Mouse (Mus musculus) forebrain, embryonic 15.5 days (tissue): ENCODE data around the gene Cma2. TPM values are rescaled to one million over a fixed set of nuclear protein-coding genes. Genes with fewer than 3 reads are reported as not detected.

Experiments used
- ATAC-seq: fragments of 200-750 bp; cut with Nextera tagmentation; replicated peaks from 2 replicates; pipeline ENCODE4 v1.8.0; 2017; ENCODE audit warnings: mild to moderate bottlenecking, moderate TSS enrichment, moderate library complexity
- H3K27ac ChIP-seq: fragments of 300-500 bp; sonication (generic); replicated peaks from 2 replicates; pipeline ENCODE4 v1.5.1; 2015; ENCODE audit warnings: mild to moderate bottlenecking, inconsistent platforms
- H3K27me3 ChIP-seq: fragments of 300-500 bp; sonication (generic); 2 replicates; pipeline ENCODE4 v1.6.1; 2015; ENCODE audit warnings: inconsistent platforms
- H3K36me3 ChIP-seq: fragments of 300-500 bp; sonication (generic); 2 replicates; pipeline ENCODE4 v1.6.1; 2015; ENCODE audit warnings: mild to moderate bottlenecking, inconsistent platforms
- H3K4me1 ChIP-seq: fragments of 300-500 bp; sonication (generic); 2 replicates; pipeline ENCODE4 v1.6.1; 2015; ENCODE audit warnings: inconsistent platforms
- H3K4me2 ChIP-seq: fragments of 300-500 bp; sonication (generic); replicated peaks from 2 replicates; pipeline ENCODE4 v1.6.1; 2015; ENCODE audit warnings: mild to moderate bottlenecking, inconsistent platforms
- H3K4me3 ChIP-seq: fragments of 300-500 bp; sonication (generic); 2 replicates; pipeline ENCODE4 v1.5.1; 2015; ENCODE audit warnings: mild to moderate bottlenecking, inconsistent platforms
- H3K9ac ChIP-seq: fragments of 300-500 bp; sonication (generic); replicated peaks from 2 replicates; pipeline ENCODE4 v1.6.1; 2015; ENCODE audit warnings: mild to moderate bottlenecking, inconsistent platforms
- H3K9me3 ChIP-seq: fragments of 300-500 bp; sonication (generic); 2 replicates; pipeline ENCODE4 v1.6.1; 2016; ENCODE audit warnings: inconsistent platforms
- WGBS: fragments of 180-500 bp; shearing (Covaris S2); methylation state at CpG from one replicate; pipeline ENCODE4 v1.1.7; 2015; ENCODE audit warnings: mixed read lengths; 5-methylcytosine and 5-hydroxymethylcytosine counted together
- polyA plus RNA-seq: library from polyadenylated mRNA; unstranded; fragments of >200 nt; fragmentation: Nextera tagmentation; extraction: Ambion mirVana; gene quantifications from 2 replicates; pipeline ENCODE4 v1.2.1, GENCODE M21; 2015

The Cma2 gene
- polyA plus RNA-seq = not detected in 2 replicates

DNA sequence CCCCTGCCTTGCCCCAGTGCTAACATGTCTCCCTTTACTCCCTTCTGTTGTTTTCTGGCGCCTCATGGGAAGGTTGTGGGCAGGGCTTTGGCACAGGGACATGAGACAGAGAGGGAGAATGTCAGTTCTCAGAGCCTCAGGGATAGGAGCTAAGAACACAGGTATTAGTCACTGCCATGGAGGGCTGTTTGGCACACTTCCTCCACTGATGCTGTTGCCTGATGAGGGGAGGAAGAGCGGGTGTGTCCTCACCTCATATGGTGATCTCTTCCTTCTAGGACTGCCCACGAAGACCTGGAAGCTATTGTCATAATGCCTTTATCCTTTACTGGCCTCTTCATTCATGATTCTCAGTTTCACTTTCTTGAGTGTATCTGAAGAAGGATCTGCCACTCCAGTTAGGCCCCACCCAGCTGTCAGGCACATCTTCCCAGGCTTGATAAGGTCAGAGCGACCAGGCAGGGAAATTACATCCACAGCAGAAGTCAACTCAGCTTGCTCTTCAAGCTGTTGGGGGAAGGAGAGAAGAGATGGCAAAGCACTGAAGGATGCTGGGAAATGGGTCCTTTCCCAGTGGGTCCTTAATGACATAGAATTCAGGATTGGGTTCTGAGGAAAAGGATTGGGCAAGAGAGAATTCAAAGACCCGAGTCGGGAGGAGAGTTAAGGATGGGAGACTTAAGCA is at the start of gene Cma2:
Gene Cma2 (plus strand): TSS at position 635 of the 685 bp plus-strand sequence.
- Histone ChIP-seq H3K4me1 (no peaks in the 10 kb centered on the region), H3K27ac (no peak within 1 kb of the TSS), H3K27me3 (no peaks in the 10 kb centered on the region), H3K4me2 (no peak within 1 kb of the TSS), H3K9ac (no peak within 1 kb of the TSS), H3K9me3 (no peaks in the 10 kb centered on the region), H3K4me3 (no peak within 1 kb of the TSS), H3K36me3 (no peaks in the 10 kb centered on the region)
- 88% methylated on average over 6 of the region's 6 CpGs for WGBS
- ATAC-seq = no peak

DNA sequence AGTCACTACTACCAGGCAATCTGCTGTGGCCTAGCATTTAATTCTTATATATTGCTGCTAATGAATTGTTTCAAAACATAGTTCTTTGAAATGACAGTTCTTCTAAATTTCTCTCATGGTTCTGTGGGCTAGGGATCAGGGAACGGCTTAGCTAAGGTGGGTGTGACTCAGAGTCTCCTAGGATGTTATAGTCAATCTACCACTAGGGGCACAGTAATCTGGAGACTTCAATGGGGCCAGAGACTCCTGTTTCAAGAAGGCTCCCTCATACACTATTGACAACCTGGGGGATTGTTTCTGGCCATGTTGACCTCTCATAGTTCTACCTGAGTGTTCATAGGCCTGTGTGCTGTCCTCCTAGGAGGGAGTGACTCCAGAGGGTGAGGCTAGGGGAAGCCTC is 45.3 kb upstream of the Cma2 start:
- Histone ChIP-seq H3K4me1 (peaks cover 7% of the 10 kb centered on the region), H3K4me3 (no peak overlapping the region), H3K36me3 (no peaks in the 10 kb centered on the region), H3K4me2 (no peak overlapping the region), H3K9me3 (no peaks in the 10 kb centered on the region), H3K9ac (no peak overlapping the region), H3K27me3 (no peaks in the 10 kb centered on the region), H3K27ac (no peak overlapping the region)
- no peak for ATAC-seq
- WGBS = 42% methylated on average over 1 of the region's 1 CpGs

DNA sequence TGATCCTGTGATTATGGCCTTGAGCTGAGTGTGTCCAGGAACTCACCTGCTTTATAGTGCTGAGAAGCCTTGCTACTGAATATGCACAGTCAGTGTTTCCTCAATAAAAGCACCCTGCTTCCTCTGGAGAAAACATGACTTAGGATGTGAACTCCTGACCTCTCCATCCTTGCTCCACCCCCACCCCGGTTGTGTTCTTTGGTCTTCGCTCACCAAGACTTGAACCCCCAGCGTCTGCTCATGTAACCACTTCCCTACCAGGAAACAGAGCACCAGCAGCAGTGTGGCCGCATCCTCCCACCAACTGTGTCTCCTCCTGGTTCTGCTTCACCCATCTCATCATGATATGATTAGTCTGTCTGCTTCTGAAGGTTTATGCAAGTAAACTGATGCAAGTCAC is 37.4 kb upstream of the Cma2 start:
- Histone ChIP-seq H3K9me3 (no peaks in the 10 kb centered on the region), H3K4me3 (no peak overlapping the region), H3K27me3 (no peaks in the 10 kb centered on the region), H3K27ac (no peak overlapping the region), H3K9ac (no peak overlapping the region), H3K36me3 (no peaks in the 10 kb centered on the region), H3K4me1 (no peaks in the 10 kb centered on the region), H3K4me2 (no peak overlapping the region)
- 63% methylated on average over 4 of the region's 4 CpGs for WGBS
- no peak for ATAC-seq

DNA sequence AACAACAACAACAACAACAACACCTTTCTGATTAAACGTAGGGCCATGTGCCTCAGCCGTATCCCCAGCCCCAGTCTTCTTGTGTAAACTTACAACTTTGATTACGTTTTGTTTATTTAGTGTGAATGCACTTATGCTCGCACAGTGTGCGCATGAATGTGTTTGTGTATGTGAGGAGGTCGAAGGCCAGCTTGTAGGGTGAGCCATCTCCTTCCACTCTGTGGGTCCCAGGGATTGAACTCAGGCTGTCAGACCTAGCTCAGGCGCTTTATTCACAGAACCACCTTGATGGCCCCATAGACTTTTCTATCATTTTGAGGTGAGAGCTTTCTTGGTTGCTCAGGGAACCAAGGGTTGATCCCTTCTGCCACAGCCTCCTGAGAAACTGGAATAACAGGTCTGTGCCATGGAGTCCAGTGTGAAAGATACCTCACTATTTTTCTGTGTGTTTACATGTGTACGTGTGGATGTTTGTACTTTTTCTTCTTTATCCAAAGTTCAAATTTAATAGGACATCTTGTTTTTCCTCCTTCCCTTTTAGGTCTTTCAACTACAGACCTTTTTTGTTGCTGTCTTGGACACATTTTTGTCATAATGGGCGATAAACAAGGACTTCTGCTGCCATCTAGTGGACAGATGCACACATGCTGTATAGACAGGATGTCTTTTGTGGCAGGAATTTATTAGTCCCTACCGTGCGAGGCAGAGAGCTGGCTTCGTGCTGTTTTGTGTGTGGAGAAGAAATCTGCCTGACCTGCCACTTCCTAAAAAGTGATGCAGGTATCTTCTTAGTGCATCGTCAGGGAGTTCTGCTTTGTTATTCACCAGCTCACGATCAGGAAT is 32.3 kb upstream of the Cma2 start:
- no peaks in the 10 kb centered on the region for H3K9me3 ChIP-seq
- no peak overlapping the region for H3K4me3 ChIP-seq
- no peak overlapping the region for H3K27ac ChIP-seq
- H3K9ac ChIP-seq = 0 out of 2 replicates have a peak overlapping the region, but pooled peaks have one; percentile 1
- no peaks in the 10 kb centered on the region for H3K4me1 ChIP-seq
- H3K4me2 ChIP-seq = peak overlapping the region; percentile 12; the same call in 1 of the 2 replicates
- no peaks in the 10 kb centered on the region for H3K36me3 ChIP-seq
- no peaks in the 10 kb centered on the region for H3K27me3 ChIP-seq
- ATAC-seq = peak; percentile 85
- WGBS = 40% methylated on average over 14 of the region's 14 CpGs

DNA sequence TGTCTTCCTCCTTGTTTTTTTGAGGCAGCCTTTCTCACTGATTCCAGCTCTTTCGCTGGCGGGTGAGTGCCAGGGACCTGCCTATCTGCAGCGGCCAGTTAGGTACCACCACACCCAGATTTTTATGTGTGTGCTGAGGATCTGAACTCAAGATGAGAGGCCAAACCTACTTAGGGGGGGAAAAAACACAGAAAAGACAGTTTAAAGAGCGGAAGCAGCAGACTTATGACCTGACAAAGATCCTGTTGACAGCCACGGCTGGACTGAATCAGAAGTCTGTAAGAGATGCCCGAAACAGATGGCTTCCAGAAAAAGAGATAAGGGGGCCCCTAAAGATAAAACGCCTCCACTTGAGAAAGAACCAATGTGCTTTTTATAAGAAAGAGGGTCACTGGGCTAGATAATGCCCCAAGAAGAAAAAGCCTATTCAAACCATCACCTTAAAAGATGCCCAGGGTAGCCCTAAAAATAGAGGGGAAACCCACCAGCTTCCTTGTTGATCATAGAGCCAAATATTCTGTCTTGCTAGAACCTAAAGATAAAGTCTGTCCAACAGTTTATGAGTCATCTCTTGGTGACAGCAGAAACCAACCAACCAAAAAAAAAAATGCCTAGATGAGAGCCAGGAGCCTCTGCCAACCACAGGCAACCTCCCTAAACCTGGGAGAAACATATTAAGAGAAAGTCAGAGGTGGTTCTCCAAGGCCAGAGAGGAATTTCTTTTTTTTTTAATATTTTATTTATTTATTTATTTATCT is 28.1 kb upstream of the Cma2 start:
- Histone ChIP-seq H3K4me1 (no peaks in the 10 kb centered on the region), H3K9ac (no peak overlapping the region), H3K27ac (no peak overlapping the region), H3K4me3 (no peak overlapping the region), H3K27me3 (no peaks in the 10 kb centered on the region), H3K36me3 (no peaks in the 10 kb centered on the region), H3K9me3 (no peaks in the 10 kb centered on the region), H3K4me2 (no peak overlapping the region)
- WGBS = 83% methylated on average over 7 of the region's 7 CpGs
- ATAC-seq = no peak

- no peak for ATAC-seq
- WGBS = 87% methylated on average over 4 of the region's 4 CpGs
- Histone ChIP-seq H3K4me3 (no peak overlapping the region), H3K9ac (no peak overlapping the region), H3K27ac (no peak overlapping the region), H3K27me3 (no peaks in the 10 kb centered on the region), H3K4me1 (no peaks in the 10 kb centered on the region), H3K4me2 (no peak overlapping the region), H3K9me3 (no peaks in the 10 kb centered on the region), H3K36me3 (no peaks in the 10 kb centered on the region)
Observed at GRCm38 (mm10) chr14:55926847-55927246, 23.9 kb upstream of the Cma2 start.

- H3K36me3 ChIP-seq = no peaks in the 10 kb centered on the region
- no peak overlapping the region for H3K4me2 ChIP-seq
- no peak overlapping the region for H3K9ac ChIP-seq
- ATAC-seq = no peak
- no peaks in the 10 kb centered on the region for H3K9me3 ChIP-seq
- no peak overlapping the region for H3K4me3 ChIP-seq
- no peak overlapping the region for H3K27ac ChIP-seq
- H3K27me3 ChIP-seq = no peaks in the 10 kb centered on the region
- 87% methylated on average over 12 of the region's 12 CpGs for WGBS
- no peaks in the 10 kb centered on the region for H3K4me1 ChIP-seq
Observed at GRCm38 (mm10) chr14:55929263-55929997, 21.4 kb upstream of the Cma2 start.

GRCm38 (mm10) chr14:55933586-55933985 is 17.2 kb upstream of the Cma2 start:
- H3K36me3 ChIP-seq = no peaks in the 10 kb centered on the region

GRCm38 (mm10) chr14:55940070-55940800 is 10.5 kb upstream of the Cma2 start:
- Histone ChIP-seq H3K36me3 (no peaks in the 10 kb centered on the region), H3K9me3 (no peaks in the 10 kb centered on the region), H3K4me3 (no peak overlapping the region), H3K4me2 (no peak overlapping the region), H3K9ac (no peak overlapping the region), H3K27me3 (no peaks in the 10 kb centered on the region), H3K4me1 (no peaks in the 10 kb centered on the region), H3K27ac (no peak overlapping the region)
- ATAC-seq = no peak
- WGBS = 57% methylated on average over 7 of the region's 7 CpGs

More at GRCm38 (mm10) chr14:55933586-55933985, 17.2 kb upstream of the Cma2 start:
- H3K27me3 ChIP-seq = no peaks in the 10 kb centered on the region
- no peaks in the 10 kb centered on the region for H3K9me3 ChIP-seq
- no peak overlapping the region for H3K27ac ChIP-seq
- ATAC-seq = no peak
- H3K4me3 ChIP-seq = no peak overlapping the region
- no peak overlapping the region for H3K9ac ChIP-seq
- no peak overlapping the region for H3K4me2 ChIP-seq
- WGBS = 54% methylated on average over 7 of the region's 7 CpGs
- H3K4me1 ChIP-seq = no peaks in the 10 kb centered on the region

DNA sequence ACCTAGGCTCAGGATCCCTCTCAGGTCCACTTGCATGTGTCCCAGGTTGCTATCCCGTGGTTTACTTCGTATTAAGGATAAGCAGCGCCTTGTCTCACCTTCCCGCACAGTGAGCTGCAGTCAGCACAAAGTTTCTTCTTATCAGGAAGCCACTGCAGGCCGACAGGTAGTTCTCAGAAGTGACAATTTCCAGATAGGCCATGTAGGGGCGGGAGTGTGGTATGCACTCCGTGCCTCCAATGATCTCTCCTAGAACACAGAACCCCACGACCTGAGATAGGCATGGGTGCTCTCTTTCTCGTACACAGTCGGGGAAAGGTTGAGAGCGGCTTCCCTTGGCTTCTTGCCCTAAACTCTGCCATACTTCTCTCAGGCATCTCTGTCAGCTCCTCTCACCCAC is 7.2 kb upstream of the Cma2 start:
- WGBS = 89% methylated on average over 11 of the region's 11 CpGs
- Histone ChIP-seq H3K4me2 (no peak overlapping the region), H3K27me3 (no peaks in the 10 kb centered on the region), H3K4me1 (no peaks in the 10 kb centered on the region), H3K9me3 (no peaks in the 10 kb centered on the region), H3K27ac (no peak overlapping the region), H3K4me3 (no peak overlapping the region), H3K9ac (no peak overlapping the region), H3K36me3 (no peaks in the 10 kb centered on the region)
- ATAC-seq = no peak

DNA sequence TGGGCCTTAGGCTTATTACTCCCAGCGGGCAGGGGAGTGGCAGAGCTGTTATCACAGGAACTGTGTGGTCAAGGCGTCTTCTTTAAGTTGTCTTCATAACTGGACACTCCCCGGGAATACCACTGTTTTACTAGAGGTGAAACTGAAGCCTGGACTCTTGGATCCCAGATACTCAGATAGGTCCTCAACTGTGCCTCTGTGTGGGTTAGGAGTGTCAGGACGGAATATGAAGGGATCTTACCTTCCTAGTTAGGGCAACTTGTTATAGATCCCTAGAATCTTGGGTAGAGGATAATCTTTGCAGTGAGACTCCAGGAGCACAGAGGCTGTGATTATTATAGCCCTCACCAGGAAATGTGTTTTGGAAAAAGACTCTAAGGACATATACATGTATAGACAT is 6.2 kb upstream of the Cma2 start, which contains the start of gene Cma1:
Gene Cma1 (minus strand): TSS at position 101 of the 400 bp plus-strand sequence.
- no peak within 1 kb of the TSS for H3K4me2 ChIP-seq
- H3K27me3 ChIP-seq = no peaks in the 10 kb centered on the region
- H3K27ac ChIP-seq = no peak within 1 kb of the TSS
- no peaks in the 10 kb centered on the region for H3K36me3 ChIP-seq
- H3K4me1 ChIP-seq = no peaks in the 10 kb centered on the region
- 86% methylated on average over 4 of the region's 4 CpGs for WGBS
- no peak for ATAC-seq
- no peak within 1 kb of the TSS for H3K4me3 ChIP-seq
- no peaks in the 10 kb centered on the region for H3K9me3 ChIP-seq
- H3K9ac ChIP-seq = no peak within 1 kb of the TSS
